Mouse (Mus musculus) lung, postnatal 0 days (tissue): ENCODE data around the gene Olfr1373.

Source experiments
- CTCF ChIP-seq: IDR thresholded peaks from 2 replicates; pipeline ENCODE4 v1.5.1; 2016; ENCODE audit warnings: antibody characterized with exemption, mild to moderate bottlenecking
- EP300 ChIP-seq: IDR thresholded peaks from 2 replicates; pipeline ENCODE4 v1.6.1; 2016; ENCODE audit warnings: antibody characterized with exemption, mild to moderate bottlenecking, control low read depth

DNA sequence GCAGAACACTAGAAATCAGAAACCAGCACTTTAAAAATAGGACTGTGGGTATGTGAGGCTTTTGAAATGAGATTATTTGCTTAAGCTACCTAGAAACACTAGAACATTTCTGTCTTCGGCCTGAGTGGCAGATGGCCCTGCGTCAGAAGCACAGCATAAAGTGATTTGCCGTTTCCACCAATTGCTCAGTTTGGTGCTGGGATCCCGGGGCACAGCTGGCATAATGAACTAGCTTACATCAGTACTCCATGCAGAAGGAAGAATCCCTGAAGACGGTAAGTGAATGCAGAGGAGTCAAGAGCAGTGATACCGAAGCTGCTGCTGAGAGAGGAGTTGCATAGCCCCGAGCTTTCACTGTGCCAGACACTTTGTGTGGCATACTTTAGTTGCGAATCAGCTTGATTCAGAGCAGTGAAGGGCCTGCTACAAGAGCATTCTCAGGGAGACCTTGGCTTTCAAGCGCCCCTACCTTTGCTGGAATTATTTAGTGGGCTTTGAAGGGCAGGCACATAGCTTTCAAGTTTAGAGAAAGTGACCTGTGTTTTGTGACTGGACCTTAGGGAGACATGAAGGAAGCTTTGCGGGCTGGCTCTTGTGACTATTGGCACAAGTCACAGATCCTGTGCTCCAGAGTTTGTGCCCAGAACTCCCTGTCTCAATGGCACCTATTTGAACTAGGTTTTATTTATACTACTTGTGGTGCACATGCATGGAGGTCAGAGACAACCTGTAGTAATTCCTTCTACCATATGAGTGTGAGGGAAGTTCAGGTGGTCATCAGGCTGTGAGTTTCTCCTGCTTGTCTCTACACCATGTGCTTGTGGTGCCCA lies 15.5 kb downstream of the Olfr1373 start:
- TF ChIP-seq EP300 = no peak
- TF ChIP-seq CTCF = no peak
